Mouse (Mus musculus) intestine, embryonic 16.5 days (tissue): ENCODE data around the gene Gstt1. TPM values are rescaled to one million over a fixed set of nuclear protein-coding genes. Genes with fewer than 3 reads are reported as not detected.

Experiments used
- ATAC-seq: fragments of 200-750 bp; cut with Nextera tagmentation; 2 replicates; pipeline ENCODE4 v1.8.0; 2017; ENCODE audit warnings: moderate TSS enrichment, moderate library complexity
- H3K27ac ChIP-seq: fragments of 300-500 bp; sonication (generic); 2 replicates; pipeline ENCODE4 v1.5.1; 2014; ENCODE audit warnings: mild to moderate bottlenecking, low read length
- H3K27me3 ChIP-seq: fragments of 300-500 bp; sonication (generic); replicated peaks from 2 replicates; pipeline ENCODE4 v1.6.1; 2014; ENCODE audit warnings: low read length, control low read depth, mixed read lengths; ENCODE audit not compliant: control insufficient read depth, insufficient read depth
- H3K36me3 ChIP-seq: fragments of 300-500 bp; sonication (generic); 2 replicates; pipeline ENCODE4 v1.6.1; 2014; ENCODE audit warnings: low read length, control low read depth; ENCODE audit not compliant: control insufficient read depth, insufficient read depth
- H3K4me1 ChIP-seq: fragments of 300-500 bp; sonication (generic); 2 replicates; pipeline ENCODE4 v1.6.1; 2014; ENCODE audit warnings: low read length, control low read depth, mixed read lengths; ENCODE audit not compliant: control insufficient read depth, insufficient read depth
- H3K4me2 ChIP-seq: fragments of 300-500 bp; sonication (generic); 2 replicates; pipeline ENCODE4 v1.6.1; 2014; ENCODE audit warnings: low read depth, low read length, control low read depth
- H3K4me3 ChIP-seq: fragments of 300-500 bp; sonication (generic); 2 replicates; pipeline ENCODE4 v1.5.1; 2014; ENCODE audit warnings: mild to moderate bottlenecking, low read length
- H3K9ac ChIP-seq: fragments of 300-500 bp; sonication (generic); 2 replicates; pipeline ENCODE4 v1.6.1; 2014; ENCODE audit warnings: low read depth, low read length
- H3K9me3 ChIP-seq: fragments of 300-500 bp; sonication (generic); 2 replicates; pipeline ENCODE4 v1.6.1; 2016; ENCODE audit warnings: low read length, control low read depth; ENCODE audit not compliant: control insufficient read depth
- WGBS: fragments of 180-500 bp; shearing (Covaris S2); extraction: QIAGEN DNeasy Blood & Tissue Kit; methylation state at CpG from one replicate; pipeline ENCODE4 v1.1.7; 2014; 5-methylcytosine and 5-hydroxymethylcytosine counted together
- polyA plus RNA-seq: library from polyadenylated mRNA; unstranded; fragments of >200 nt; fragmentation: Nextera tagmentation; extraction: Ambion mirVana; gene quantifications from 2 replicates; pipeline ENCODE4 v1.2.1, GENCODE M21; 2015

The Gstt1 gene
- polyA plus RNA-seq, 1 experiment from 2014 or later = 19.2 TPM

DNA sequence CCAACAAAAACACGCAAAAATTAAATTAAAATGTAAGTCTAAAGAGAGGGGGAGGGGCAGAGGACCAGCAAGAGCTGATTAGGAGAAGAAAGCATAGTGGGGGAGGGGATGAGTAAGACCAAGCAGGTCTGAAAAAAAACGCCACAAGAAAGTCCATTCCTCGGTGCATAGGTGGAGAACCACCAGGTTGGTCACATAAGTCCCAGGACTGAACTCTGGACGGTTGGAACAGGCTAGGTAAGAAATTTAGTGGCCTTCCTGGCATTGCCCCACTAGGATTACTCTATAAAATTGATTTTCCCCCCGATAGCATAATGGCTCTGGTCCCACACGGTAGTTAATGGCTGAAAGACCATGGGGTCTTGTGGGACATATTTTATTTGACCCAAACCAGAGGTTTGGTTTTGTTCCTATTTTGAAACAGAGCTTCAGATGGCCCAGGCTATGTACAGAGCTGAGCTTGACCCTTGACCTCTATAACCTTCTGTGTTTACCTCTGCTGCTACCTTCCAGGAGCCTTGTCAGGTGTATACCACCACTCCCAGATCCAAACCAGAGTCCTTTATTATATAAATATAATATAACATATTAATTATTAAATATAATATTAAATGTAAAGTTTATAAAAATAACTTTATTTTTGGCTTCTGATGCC, 9.2 kb downstream of the Gstt1 start:
- ATAC-seq = peak; percentile 52; the same call in 1 of the 2 replicates
- Histone ChIP-seq H3K36me3 (no peaks in the 10 kb centered on the region), H3K4me1 (peaks cover 5% of the 10 kb centered on the region; the same call in 1 of the 2 replicates), H3K4me3 (no peak overlapping the region), H3K9ac (no peak overlapping the region), H3K9me3 (no peaks in the 10 kb centered on the region), H3K27ac (no peak overlapping the region), H3K27me3 (no peaks in the 10 kb centered on the region), H3K4me2 (no peak overlapping the region)
- 78% methylated on average over 6 of the region's 6 CpGs for WGBS

DNA sequence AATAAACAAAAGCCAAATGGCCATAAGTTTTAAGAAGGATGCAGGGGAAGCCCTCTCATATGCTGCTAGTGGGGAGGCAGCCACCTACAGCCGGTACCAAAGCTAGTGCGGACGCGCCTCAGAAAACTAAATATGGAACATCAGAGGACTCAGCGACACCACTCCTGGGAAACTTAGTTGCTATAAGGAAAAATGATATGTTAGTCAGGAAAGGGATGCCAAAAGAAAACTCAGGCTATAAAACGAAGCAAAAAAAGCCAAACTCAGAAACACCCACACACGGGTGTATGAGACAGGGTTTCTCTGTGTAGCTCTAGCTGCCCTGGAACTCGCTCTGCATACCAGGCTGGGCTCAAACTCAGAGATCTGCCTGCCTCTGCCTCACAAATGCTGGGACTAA, 10.1 kb downstream of the Gstt1 start:
- H3K36me3 ChIP-seq = no peaks in the 10 kb centered on the region
- no peak overlapping the region for H3K9ac ChIP-seq
- no peaks in the 10 kb centered on the region for H3K9me3 ChIP-seq
- ATAC-seq = no peak
- no peak overlapping the region for H3K4me3 ChIP-seq
- H3K27ac ChIP-seq = no peak overlapping the region
- H3K27me3 ChIP-seq = no peaks in the 10 kb centered on the region
- WGBS = 95% methylated on average over 8 of the region's 8 CpGs
- H3K4me1 ChIP-seq = peaks cover 5% of the 10 kb centered on the region; the same call in 1 of the 2 replicates
- H3K4me2 ChIP-seq = no peak overlapping the region

DNA sequence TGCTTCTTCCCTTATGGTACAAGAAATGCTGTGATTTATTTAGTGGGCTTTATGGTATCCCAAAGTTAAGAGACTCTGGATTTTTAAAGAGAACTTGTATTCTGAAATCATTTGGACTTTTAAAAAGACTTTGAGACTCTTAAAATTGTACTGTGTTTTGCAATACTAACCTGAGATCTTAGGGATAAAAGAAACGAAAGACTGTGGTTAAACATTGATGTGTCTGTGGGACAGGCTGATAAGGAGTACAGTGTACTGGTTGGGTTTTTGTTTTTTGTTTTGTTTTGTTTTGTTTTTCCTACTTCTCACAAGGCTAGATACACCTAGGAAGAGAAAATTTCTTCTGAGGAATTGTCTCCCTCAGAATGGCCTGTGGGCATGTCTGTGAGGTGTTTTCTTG, 12.9 kb downstream of the Gstt1 start:
- Histone ChIP-seq H3K9me3 (no peaks in the 10 kb centered on the region), H3K4me3 (no peak overlapping the region), H3K36me3 (no peaks in the 10 kb centered on the region), H3K27me3 (no peaks in the 10 kb centered on the region), H3K4me2 (no peak overlapping the region), H3K9ac (no peak overlapping the region), H3K27ac (no peak overlapping the region), H3K4me1 (peaks cover 5% of the 10 kb centered on the region; the same call in 1 of the 2 replicates)
- WGBS = 46% methylated on average over 1 of the region's 1 CpGs
- no peak for ATAC-seq

DNA sequence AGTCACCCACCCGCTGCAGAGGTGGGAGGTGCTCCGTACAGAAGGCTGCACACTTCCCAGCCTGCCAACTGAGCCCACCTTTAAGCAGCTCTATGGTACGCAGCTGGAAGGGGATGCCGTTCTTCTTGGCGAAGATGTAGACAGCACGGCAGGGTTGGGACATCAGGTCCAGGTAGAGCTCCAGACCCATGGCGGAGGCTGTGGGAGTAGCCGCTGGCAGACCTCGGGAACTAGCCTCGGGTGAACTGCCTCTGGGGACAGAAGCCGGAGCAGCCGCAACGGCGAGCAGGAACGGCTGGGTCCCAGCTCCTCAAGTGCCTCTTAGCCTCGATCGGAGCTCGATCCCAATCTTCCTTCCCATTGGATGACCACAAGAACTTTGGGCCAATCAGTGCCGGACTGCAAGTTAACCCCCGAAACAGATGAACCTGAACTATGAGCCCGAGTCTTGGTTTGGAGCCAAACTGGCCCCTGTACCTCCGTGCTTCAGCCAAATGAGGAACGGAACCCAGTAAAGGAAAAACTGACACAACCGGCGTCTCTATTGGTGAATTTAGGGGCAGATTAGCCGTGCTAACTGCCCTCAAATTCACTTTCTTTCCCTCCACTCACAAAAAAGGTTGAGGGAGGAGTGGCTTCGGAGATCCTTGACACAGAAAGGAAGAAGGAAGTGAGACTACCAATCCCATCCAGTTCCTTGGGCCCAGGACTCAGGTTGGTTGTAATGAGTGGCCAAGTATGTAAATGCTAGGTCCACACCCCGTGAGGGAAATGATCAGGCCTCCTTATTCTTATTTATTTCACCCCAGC, 17.4 kb downstream of the Gstt1 start, which contains the start of the genes Gm20441 and Gstt3:
Gene Gm20441 (minus strand): TSS at position 186 of the 810 bp plus-strand sequence.
Gene Gstt3 (minus strand): TSS at position 646 of the 810 bp plus-strand sequence.
- ATAC-seq = peak; percentile 96
- Histone ChIP-seq H3K4me3 (peak within 1 kb of the TSS; percentile 54), H3K36me3 (no peaks in the 10 kb centered on the region; the same call in 1 of the 2 replicates), H3K4me2 (peak within 1 kb of the TSS; percentile 89), H3K9me3 (no peaks in the 10 kb centered on the region), H3K27ac (peak within 1 kb of the TSS; percentile 92), H3K27me3 (no peaks in the 10 kb centered on the region), H3K4me1 (no peaks in the 10 kb centered on the region), H3K9ac (peak within 1 kb of the TSS; percentile 65)
- WGBS = under 1% methylated on average over 28 of the region's 28 CpGs

GRCm38 (mm10) chr10:75779206-75780174, 18.9 kb downstream of the Gstt1 start:
- Histone ChIP-seq H3K4me3 (peak overlapping the region; percentile 54), H3K27ac (no peak overlapping the region), H3K9me3 (no peaks in the 10 kb centered on the region), H3K4me1 (no peaks in the 10 kb centered on the region), H3K9ac (no peak overlapping the region), H3K27me3 (no peaks in the 10 kb centered on the region), H3K4me2 (peak overlapping the region; percentile 89), H3K36me3 (no peaks in the 10 kb centered on the region; the same call in 1 of the 2 replicates)
- WGBS = 36% methylated on average over 15 of the region's 15 CpGs
- ATAC-seq = peak; percentile 12; the same call in 1 of the 2 replicates

- WGBS = 93% methylated on average over 2 of the region's 2 CpGs
- Histone ChIP-seq H3K9ac (no peak overlapping the region), H3K36me3 (no peaks in the 10 kb centered on the region; the same call in 1 of the 2 replicates), H3K27me3 (no peaks in the 10 kb centered on the region), H3K4me1 (no peaks in the 10 kb centered on the region), H3K4me3 (no peak overlapping the region), H3K4me2 (no peak overlapping the region), H3K27ac (no peak overlapping the region), H3K9me3 (no peaks in the 10 kb centered on the region)
- no peak for ATAC-seq
These were observed 20.5 kb downstream of the Gstt1 start for GRCm38 (mm10) chr10:75777885-75778284.

GRCm38 (mm10) chr10:75776562-75776961, 21.8 kb downstream of the Gstt1 start:
- Histone ChIP-seq H3K4me1 (peaks cover 7% of the 10 kb centered on the region; the same call in 1 of the 2 replicates), H3K36me3 (no peaks in the 10 kb centered on the region; the same call in 1 of the 2 replicates), H3K4me2 (no peak overlapping the region), H3K9ac (no peak overlapping the region), H3K27me3 (no peaks in the 10 kb centered on the region), H3K9me3 (no peaks in the 10 kb centered on the region), H3K27ac (no peak overlapping the region), H3K4me3 (no peak overlapping the region)
- ATAC-seq = no peak
- WGBS = 85% methylated on average over 6 of the region's 6 CpGs

DNA sequence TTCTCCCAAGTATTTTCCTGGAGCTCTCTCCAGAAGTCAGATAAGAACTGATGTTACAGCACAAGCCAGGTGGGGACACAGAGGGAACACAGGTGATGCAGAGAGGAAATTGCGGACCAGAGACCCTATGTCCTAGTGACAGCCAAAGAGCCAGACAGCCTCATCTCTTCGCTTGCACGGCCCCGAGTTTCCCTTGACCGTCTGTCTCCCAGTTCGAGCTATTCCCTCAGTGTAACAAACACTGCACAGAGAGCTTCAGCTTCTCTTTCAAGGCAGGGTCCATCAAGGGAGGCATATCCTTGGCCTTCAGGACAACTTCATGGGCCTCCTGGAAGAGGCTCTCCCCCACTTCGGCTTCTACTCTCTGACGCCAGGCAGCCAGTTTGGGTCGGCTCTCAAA, 23.8 kb downstream of the Gstt1 start:
- no peak overlapping the region for H3K27ac ChIP-seq
- H3K4me3 ChIP-seq = no peak overlapping the region
- H3K4me2 ChIP-seq = no peak overlapping the region
- WGBS = 94% methylated on average over 9 of the region's 9 CpGs
- peaks cover 7% of the 10 kb centered on the region; the same call in 1 of the 2 replicates for H3K4me1 ChIP-seq
- H3K9ac ChIP-seq = no peak overlapping the region
- peaks cover 2% of the 10 kb centered on the region; the same call in 1 of the 2 replicates for H3K36me3 ChIP-seq
- no peaks in the 10 kb centered on the region for H3K27me3 ChIP-seq
- ATAC-seq = no peak
- H3K9me3 ChIP-seq = no peaks in the 10 kb centered on the region
